In genomic region chr16:38608687-38609086, GRCm38 (mm10) we compare ENCODE assay signal across 17 mouse cellular contexts.
"Had no signal": no experiment of that assay in that cellular context is flagged by ENCODE, and none has a peak within 500 bp of the region (broad histone marks: within the 10 kb centered on the region; RNA-seq: fewer than 3 reads in every experiment).

No protein-coding gene starts in this region.

- DNase-seq: liver, postnatal 0 days; lung, adult 2 months; lung, postnatal 14 days; lung, postnatal 36 days; midbrain, embryonic 14.5 days; right cerebral cortex, postnatal 14 days; spleen, adult 18-20 months; thymus, adult 18-20 months; thymus, postnatal 14 days; thymus, postnatal 36 days had no signal

- H3K9me3 ChIP-seq: liver, embryonic 15.5 days; midbrain, embryonic 12.5 days; neural tube, embryonic 12.5 days had no signal

- H3K27me3 ChIP-seq: liver, embryonic 15.5 days; lung, embryonic 15.5 days; midbrain, embryonic 12.5 days; neural tube, embryonic 12.5 days had no signal

- H3K9ac ChIP-seq: liver, embryonic 15.5 days; liver, postnatal 0 days; lung, embryonic 15.5 days; midbrain, embryonic 12.5 days; neural tube, embryonic 12.5 days had no signal

- H3K36me3 ChIP-seq: liver, embryonic 15.5 days; midbrain, embryonic 12.5 days; neural tube, embryonic 12.5 days had no signal

- H3K4me3 ChIP-seq: liver, embryonic 15.5 days; lung, embryonic 15.5 days; megakaryocyte, embryonic 14.5 days; midbrain, embryonic 12.5 days; neural tube, embryonic 12.5 days had no signal

- H3K4me1 ChIP-seq: liver, embryonic 15.5 days; lung, embryonic 15.5 days; megakaryocyte, embryonic 14.5 days; midbrain, embryonic 12.5 days; neural tube, embryonic 12.5 days had no signal

- ATAC-seq: liver, postnatal 0 days; lung, postnatal 0 days had no signal

- H3K27ac ChIP-seq: liver, embryonic 15.5 days; lung, embryonic 15.5 days; macrophage; midbrain, embryonic 12.5 days; neural tube, embryonic 12.5 days had no signal

- H3K4me2 ChIP-seq: liver, embryonic 15.5 days; lung, embryonic 15.5 days; midbrain, embryonic 12.5 days; neural tube, embryonic 12.5 days had no signal
